Mouse (Mus musculus) adrenal gland, postnatal 4 days (tissue): ENCODE results near the gene Acsm3. TPM values are rescaled to one million over a fixed set of nuclear protein-coding genes. Genes with fewer than 3 reads are reported as not detected.

Experiments
- DNase-seq, 2 experiments: peaks; one replicate each; pipeline ENCODE4 v3.0.0; 2021 to 2022; ENCODE audit warnings: low spot score in 2 of 2, mixed read lengths in 2 of 2
- total RNA-seq, 2 experiments: library from RNA; stranded (reverse); gene quantifications; 2 replicates each; pipeline ENCODE4 v1.2.3; 2021

The Acsm3 gene
- total RNA-seq, 2 experiments from 2014 or later: 12.9 to 13.5 TPM

- no peak for DNase-seq
These were observed 34.6 kb downstream of the Acsm3 start for GRCm38 (mm10) chr7:119795311-119795710.

- no peak for DNase-seq
These were observed 39.8 kb downstream of the Acsm3 start for GRCm38 (mm10) chr7:119800488-119800887.

GRCm38 (mm10) chr7:119800991-119801390 is 40.3 kb downstream of the Acsm3 start:
- DNase-seq: no peak

- no peak for DNase-seq
These were observed 46.7 kb downstream of the Acsm3 start for GRCm38 (mm10) chr7:119807396-119807795.

GRCm38 (mm10) chr7:119808723-119809122 is 48.0 kb downstream of the Acsm3 start:
- no peak for DNase-seq

GRCm38 (mm10) chr7:119835371-119835770 is 74.6 kb downstream of the Acsm3 start:
- DNase-seq: no peak

- DNase-seq: no peak
These were observed 75.5 kb downstream of the Acsm3 start for GRCm38 (mm10) chr7:119835996-119836777.

Other genes starting within 250 kb of the Acsm3 start
- 1 to 10 TPM; 3.8 to 5.0 TPM for gene Acsm5, start 241.5 kb upstream of the Acsm3 start, total RNA-seq
- under 1 TPM in 1 of 2 experiments, not detected in 1; 0.22 TPM for gene Pdilt, start 237.4 kb upstream of the Acsm3 start, total RNA-seq
- gene Acsm2, start 206.6 kb upstream of the Acsm3 start, total RNA-seq: 10 to 100 TPM in 1 of 2 experiments, under 1 TPM in 1; 0.87 to 15.2 TPM
- gene Acsm1, start 153.9 kb upstream of the Acsm3 start, total RNA-seq: 1 to 10 TPM; 3.5 to 9.0 TPM
- not detected for gene Acsm4, start 70.9 kb upstream of the Acsm3 start, total RNA-seq
- 10 to 100 TPM; 42.3 to 47.5 TPM for gene Thumpd1, start 40.1 kb upstream of the Acsm3 start, total RNA-seq
- 10 to 100 TPM; 12.4 to 13.6 TPM for gene Rexo5, start 33.1 kb downstream of the Acsm3 start, total RNA-seq
- 10 to 100 TPM; 12.9 to 13.6 TPM for gene Eri2, start 33.1 kb downstream of the Acsm3 start, total RNA-seq
- 1 to 10 TPM; 3.3 to 4.5 TPM for gene Lyrm1, start 134.9 kb downstream of the Acsm3 start, total RNA-seq
- 10 to 100 TPM; 18.3 to 24.4 TPM for gene Dcun1d3, start 135.4 kb downstream of the Acsm3 start, total RNA-seq